Mouse (Mus musculus) liver, adult 2 months (tissue): ENCODE measurements at regions not wholly inside any gene's neighbourhood (a gene's known extent, or its start where the extent isn't known, plus 50 kb on each side); places are given as distances from the start of the nearest gene placed in this dataset.

ENCODE experiments used
- CTCF ChIP-seq: fragments of 200-500 bp; IDR thresholded peaks from 2 replicates; pipeline ENCODE4 v1.5.1; 2011; ENCODE audit warnings: low read depth, low read length, control low read depth
- POLR2A ChIP-seq: fragments of 200-500 bp; IDR thresholded peaks from 2 replicates; pipeline ENCODE4 v1.6.1; 2011; ENCODE audit warnings: low read length, control low read depth; ENCODE audit not compliant: insufficient read depth; ENCODE audit errors: extremely low read depth

- TF ChIP-seq CTCF, result no peak
- no peak for TF ChIP-seq POLR2A
These were observed 156.6 kb upstream of the Sox4 start for GRCm38 (mm10) chr13:29110127-29110526.
